12 mouse cellular contexts compared by ENCODE assay signal in genomic region chr8:61310403-61310871, GRCm38 (mm10).
DNase-seq lines count a peak whose midpoint lies in the region; ATAC-seq and TF ChIP-seq lines count a peak whose summit lies in the region.
"Had no signal": no experiment of that assay in that cellular context is flagged by ENCODE, and none has a peak within 500 bp of the region (broad histone marks: within the 10 kb centered on the region; RNA-seq: fewer than 3 reads in every experiment).

No protein-coding gene starts in this region.

- TF ChIP-seq CTCF in kidney, postnatal 0 days (IDR thresholded peaks at IDR 0.05; ENCODE audit: low read depth) = no peak
- no peak for TF ChIP-seq CTCF in embryonic fibroblast, embryonic 13.5 days (IDR thresholded peaks at IDR 0.05; ENCODE audit: borderline replicate concordance, insufficient read depth, low read length)

- H3K4me3 ChIP-seq in kidney, postnatal 0 days (replicated peaks; ENCODE audit: low read depth, low read length) = no peak overlapping the region
- no peak overlapping the region for H3K4me3 ChIP-seq in embryonic fibroblast, embryonic 13.5 days (ENCODE audit: insufficient read depth, low read length)
- no peak overlapping the region for H3K4me3 ChIP-seq in limb, embryonic 13.5 days
- H3K4me3 ChIP-seq: hindbrain, embryonic 15.5 days; left cerebral cortex, adult 2 months had no signal

- H3K4me2 ChIP-seq in kidney, postnatal 0 days (ENCODE audit: low read length) = peak overlapping the region; percentile 0; the same call in 1 of the 2 replicates
- peak overlapping the region; percentile 45; the same call in 1 of the 2 replicates for H3K4me2 ChIP-seq in limb, embryonic 13.5 days (replicated peaks)

- no peak for ATAC-seq in kidney, postnatal 0 days (replicated peaks; ENCODE audit: low FRiP score, low read depth)
- ATAC-seq in limb, embryonic 13.5 days (ENCODE audit: low FRiP score, low read depth) = no peak

- H3K9me3 ChIP-seq in kidney, postnatal 0 days (replicated peaks; ENCODE audit: low read length) = no peaks in the 10 kb centered on the region
- H3K9me3 ChIP-seq in limb, embryonic 13.5 days = no peaks in the 10 kb centered on the region
- H3K9me3 ChIP-seq: hindbrain, embryonic 15.5 days had no signal

- WGBS in kidney, postnatal 0 days = 30% methylated on average over 9 of the region's 9 CpGs
- 17% methylated on average over 9 of the region's 9 CpGs for WGBS in limb, embryonic 13.5 days

- no peak overlapping the region for H3K9ac ChIP-seq in kidney, postnatal 0 days (ENCODE audit: low read depth, low read length)
- no peak overlapping the region for H3K9ac ChIP-seq in limb, embryonic 13.5 days
- H3K9ac ChIP-seq: hindbrain, embryonic 15.5 days had no signal

- TF ChIP-seq POLR2A in embryonic fibroblast, embryonic 13.5 days (IDR thresholded peaks at IDR 0.05; ENCODE audit: low read depth, low read length) = peak; percentile 13; the same call in 1 of the 2 replicates

- H3K27me3 ChIP-seq in kidney, postnatal 0 days (ENCODE audit: insufficient read depth, low read length) = no peaks in the 10 kb centered on the region
- no peaks in the 10 kb centered on the region for H3K27me3 ChIP-seq in limb, embryonic 13.5 days
- H3K27me3 ChIP-seq: hindbrain, embryonic 15.5 days had no signal

- peaks cover 20% of the 10 kb centered on the region for H3K4me1 ChIP-seq in kidney, postnatal 0 days (replicated peaks; ENCODE audit: insufficient read depth, low read length)
- H3K4me1 ChIP-seq in embryonic fibroblast, embryonic 13.5 days (ENCODE audit: control insufficient read depth, insufficient read depth, low read length) = peaks cover 19% of the 10 kb centered on the region
- H3K4me1 ChIP-seq in limb, embryonic 13.5 days = peaks cover 35% of the 10 kb centered on the region

- peak; percentile 4 for DNase-seq in adrenal gland, postnatal 25 days
- no peak for DNase-seq in adrenal gland, postnatal 10 days
- no peak for DNase-seq in kidney, postnatal 0 days (ENCODE audit: low spot score)
- no peak for DNase-seq in kidney, postnatal 10 days
- no peak for DNase-seq in lung, postnatal 25 days (ENCODE audit: low spot score)
- DNase-seq in testis, postnatal 14 days (ENCODE audit: low spot score) = no peak
- DNase-seq: kidney, postnatal 36 days; thymus, postnatal 4 days had no signal

- peak overlapping the region; percentile 57; the same call in 1 of the 2 replicates for H3K27ac ChIP-seq in kidney, postnatal 0 days
- peak overlapping the region; percentile 93 for H3K27ac ChIP-seq in embryonic fibroblast, embryonic 13.5 days (ENCODE audit: insufficient read depth, low read length)
- no peak overlapping the region; the same call in 1 of the 2 replicates for H3K27ac ChIP-seq in limb, embryonic 13.5 days
- H3K27ac ChIP-seq: hindbrain, embryonic 15.5 days had no signal

- H3K36me3 ChIP-seq in kidney, postnatal 0 days (ENCODE audit: insufficient read depth, low read length) = no peaks in the 10 kb centered on the region
- H3K36me3 ChIP-seq in limb, embryonic 13.5 days = no peaks in the 10 kb centered on the region
- H3K36me3 ChIP-seq: hindbrain, embryonic 15.5 days had no signal
